Mouse (Mus musculus) G1E (cell line): ENCODE results near the gene Prnp.

ENCODE experiments used
- CTCF ChIP-seq: IDR thresholded peaks from 2 replicates; pipeline ENCODE4 v1.5.1; 2012; ENCODE audit warnings: low read depth, low read length, inconsistent platforms, mixed read lengths
- GATA1 ChIP-seq: IDR thresholded peaks from 2 replicates; pipeline ENCODE4 v1.6.1; 2012; ENCODE audit warnings: borderline replicate concordance, low read length, inconsistent platforms, mixed read lengths
- GATA2 ChIP-seq: IDR thresholded peaks from 2 replicates; pipeline ENCODE4 v1.6.1; 2012; ENCODE audit warnings: low read depth, low read length, inconsistent platforms, borderline replicate concordance
- POLR2AphosphoS5 ChIP-seq: IDR thresholded peaks from 2 replicates; pipeline ENCODE4 v1.6.1; 2012; ENCODE audit warnings: low read depth, low read length, inconsistent platforms; ENCODE audit not compliant: insufficient replicate concordance
- TAL1 ChIP-seq: conservative IDR thresholded peaks from 2 replicates; pipeline ENCODE4 v1.6.1; 2012; ENCODE audit warnings: low read depth, low read length, inconsistent platforms, mixed read lengths

DNA sequence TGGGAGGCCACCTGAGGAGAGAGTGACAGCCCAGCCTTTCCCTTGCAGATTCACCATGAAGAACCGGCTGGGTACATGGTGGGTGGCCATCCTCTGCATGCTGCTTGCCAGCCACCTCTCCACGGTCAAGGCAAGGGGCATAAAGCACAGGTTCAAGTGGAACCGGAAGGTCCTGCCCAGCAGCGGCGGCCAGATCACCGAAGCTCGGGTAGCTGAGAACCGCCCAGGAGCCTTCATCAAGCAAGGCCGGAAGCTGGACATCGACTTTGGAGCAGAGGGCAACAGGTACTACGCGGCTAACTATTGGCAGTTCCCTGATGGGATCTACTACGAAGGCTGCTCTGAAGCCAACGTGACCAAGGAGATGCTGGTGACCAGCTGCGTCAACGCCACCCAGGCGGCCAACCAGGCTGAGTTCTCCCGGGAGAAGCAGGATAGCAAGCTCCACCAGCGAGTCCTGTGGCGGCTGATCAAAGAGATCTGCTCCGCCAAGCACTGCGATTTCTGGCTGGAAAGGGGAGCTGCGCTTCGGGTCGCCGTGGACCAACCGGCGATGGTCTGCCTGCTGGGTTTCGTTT is 43.3 kb downstream of the Prnp start:
- no peak for TF ChIP-seq CTCF
- no peak for TF ChIP-seq POLR2AphosphoS5
- no peak for TF ChIP-seq GATA1
- TF ChIP-seq GATA2 = no peak
- TF ChIP-seq TAL1 = no peak
